Mouse (Mus musculus): ENCODE measurements at regions not wholly inside any gene's neighbourhood (a gene's known extent, or its start where the extent isn't known, plus 50 kb on each side); places are given as distances from the start of the nearest gene placed in this dataset.
"Not testable (repeated sequence)": the region's sequence is repeated elsewhere in the genome, so short reads cannot be mapped to it uniquely, and the experiment has no call there.

- WGBS: 69% methylated on average over 2 of the region's 2 CpGs
- TF ChIP-seq POLR2A (IDR thresholded peaks at IDR 0.05; ENCODE audit: borderline replicate concordance, extremely low read depth, low read depth, low read length): no peak
- no peak for TF ChIP-seq CTCF (IDR thresholded peaks at IDR 0.05; ENCODE audit: insufficient read depth, low read length)
- no peak for DNase-seq
- Histone ChIP-seq H3K4me1 (ENCODE audit: control insufficient read depth, insufficient read depth, low read length) (no peaks in the 10 kb centered on the region), H3K4me3 (replicated peaks; ENCODE audit: extremely low read depth, low read depth, low read length) (no peak overlapping the region)
Observed at GRCm38 (mm10) chr16:86855891-86856290, 498.1 kb upstream of the N6amt1 start.

- TF ChIP-seq POLR2A (IDR thresholded peaks at IDR 0.05; ENCODE audit: borderline replicate concordance, extremely low read depth, low read depth, low read length) (no peak), CTCF (IDR thresholded peaks at IDR 0.05; ENCODE audit: insufficient read depth, low read length) (no peak)
- 83% methylated on average over 4 of the region's 4 CpGs for WGBS
Observed at GRCm38 (mm10) chr16:86855312-86855711, 498.7 kb upstream of the N6amt1 start.

GRCm38 (mm10) chr16:86853398-86853797, 500.6 kb upstream of the N6amt1 start:
- Histone ChIP-seq H3K4me3 (replicated peaks; ENCODE audit: extremely low read depth, low read depth, low read length) (no peak overlapping the region), H3K4me1 (ENCODE audit: control insufficient read depth, insufficient read depth, low read length) (no peaks in the 10 kb centered on the region)
- TF ChIP-seq CTCF (IDR thresholded peaks at IDR 0.05; ENCODE audit: insufficient read depth, low read length): no peak
- no peak for TF ChIP-seq POLR2A (IDR thresholded peaks at IDR 0.05; ENCODE audit: borderline replicate concordance, extremely low read depth, low read depth, low read length)
- 55% methylated on average over 1 of the region's 1 CpGs for WGBS
- DNase-seq: no peak

More at GRCm38 (mm10) chr16:86855312-86855711, 498.7 kb upstream of the N6amt1 start:
- H3K4me1 ChIP-seq (ENCODE audit: control insufficient read depth, insufficient read depth, low read length): no peaks in the 10 kb centered on the region
- no peak for DNase-seq
- H3K4me3 ChIP-seq (replicated peaks; ENCODE audit: extremely low read depth, low read depth, low read length): no peak overlapping the region

GRCm38 (mm10) chr16:86838457-86839337, 515.3 kb upstream of the N6amt1 start:
- Histone ChIP-seq H3K4me3 (replicated peaks; ENCODE audit: extremely low read depth, low read depth, low read length) (no peak overlapping the region), H3K4me1 (ENCODE audit: control insufficient read depth, insufficient read depth, low read length) (peaks cover 3% of the 10 kb centered on the region; the same call in 1 of the 2 replicates)
- no peak for TF ChIP-seq CTCF (IDR thresholded peaks at IDR 0.05; ENCODE audit: insufficient read depth, low read length)
- TF ChIP-seq POLR2A (IDR thresholded peaks at IDR 0.05; ENCODE audit: borderline replicate concordance, extremely low read depth, low read depth, low read length): no peak
- WGBS: 40% methylated on average over 6 of the region's 6 CpGs
- no peak for DNase-seq

- TF ChIP-seq POLR2A (IDR thresholded peaks at IDR 0.05; ENCODE audit: borderline replicate concordance, extremely low read depth, low read depth, low read length): no peak
- no peak for TF ChIP-seq CTCF (IDR thresholded peaks at IDR 0.05; ENCODE audit: insufficient read depth, low read length)
- WGBS: 40% methylated on average over 1 of the region's 1 CpGs
- no peak for DNase-seq
- no peak overlapping the region for H3K4me3 ChIP-seq (replicated peaks; ENCODE audit: extremely low read depth, low read depth, low read length)
- H3K4me1 ChIP-seq (ENCODE audit: control insufficient read depth, insufficient read depth, low read length): 0 out of 2 replicates have a peak, but pooled peaks cover 4% of the 10 kb centered on the region
Observed at GRCm38 (mm10) chr16:86827645-86828044, 526.3 kb upstream of the N6amt1 start.

GRCm38 (mm10) chr16:86826641-86827040, 527.3 kb upstream of the N6amt1 start:
- TF ChIP-seq POLR2A (IDR thresholded peaks at IDR 0.05; ENCODE audit: borderline replicate concordance, extremely low read depth, low read depth, low read length) (no peak), CTCF (IDR thresholded peaks at IDR 0.05; ENCODE audit: insufficient read depth, low read length) (no peak)
- 50% methylated on average over 4 of the region's 4 CpGs for WGBS
- no peak for DNase-seq
- H3K4me1 ChIP-seq (ENCODE audit: control insufficient read depth, insufficient read depth, low read length): 0 out of 2 replicates have a peak, but pooled peaks cover 4% of the 10 kb centered on the region
- no peak overlapping the region for H3K4me3 ChIP-seq (replicated peaks; ENCODE audit: extremely low read depth, low read depth, low read length)

GRCm38 (mm10) chr16:86823496-86823895, 530.5 kb upstream of the N6amt1 start:
- TF ChIP-seq POLR2A (IDR thresholded peaks at IDR 0.05; ENCODE audit: borderline replicate concordance, extremely low read depth, low read depth, low read length) (no peak), CTCF (IDR thresholded peaks at IDR 0.05; ENCODE audit: insufficient read depth, low read length) (no peak)
- WGBS: 73% methylated on average over 1 of the region's 1 CpGs
- 0 out of 2 replicates have a peak, but pooled peaks cover 4% of the 10 kb centered on the region for H3K4me1 ChIP-seq (ENCODE audit: control insufficient read depth, insufficient read depth, low read length)
- DNase-seq: no peak
- H3K4me3 ChIP-seq (replicated peaks; ENCODE audit: extremely low read depth, low read depth, low read length): no peak overlapping the region

GRCm38 (mm10) chr16:86821586-86821985, 532.4 kb upstream of the N6amt1 start:
- DNase-seq: no peak
- Histone ChIP-seq H3K4me3 (replicated peaks; ENCODE audit: extremely low read depth, low read depth, low read length) (no peak overlapping the region), H3K4me1 (ENCODE audit: control insufficient read depth, insufficient read depth, low read length) (peaks cover 3% of the 10 kb centered on the region; the same call in 1 of the 2 replicates)
- no peak for TF ChIP-seq CTCF (IDR thresholded peaks at IDR 0.05; ENCODE audit: insufficient read depth, low read length)
- no peak for TF ChIP-seq POLR2A (IDR thresholded peaks at IDR 0.05; ENCODE audit: borderline replicate concordance, extremely low read depth, low read depth, low read length)
- 90% methylated on average over 2 of the region's 2 CpGs for WGBS

- WGBS: 55% methylated on average over 1 of the region's 1 CpGs
- not testable (repeated sequence) for H3K4me3 ChIP-seq (replicated peaks; ENCODE audit: extremely low read depth, low read depth, low read length); DNase-seq; H3K4me1 ChIP-seq (ENCODE audit: control insufficient read depth, insufficient read depth, low read length)
Observed at GRCm38 (mm10) chr16:86818639-86819038, 535.3 kb upstream of the N6amt1 start.

Measured in lung, adult 2 months (tissue).